Mouse (Mus musculus): ENCODE measurements at regions not wholly inside any gene's neighbourhood (a gene's known extent, or its start where the extent isn't known, plus 50 kb on each side); places are given as distances from the start of the nearest gene placed in this dataset.

- TF ChIP-seq CTCF (conservative IDR thresholded peaks at IDR 0.05; ENCODE audit: low read length): no peak
- no peak for TF ChIP-seq NANOG (IDR thresholded peaks at IDR 0.05; ENCODE audit: borderline replicate concordance, low read length)
- no peak for TF ChIP-seq POU5F1 (IDR thresholded peaks at IDR 0.05; ENCODE audit: borderline replicate concordance, low read length)
Measured at GRCm38 (mm10) chr1:168546156-168546555, 114.1 kb upstream of the Pbx1 start.

Data from E14TG2a.4 (cell line).